Mouse (Mus musculus) adrenal gland, postnatal 25 days (tissue): ENCODE measurements around the gene Hoxb4. TPM values are rescaled to one million over a fixed set of nuclear protein-coding genes. Genes with fewer than 3 reads are reported as not detected.

Experiments
- DNase-seq: peaks from one replicate; pipeline ENCODE4 v3.0.0; 2021; ENCODE audit warnings: mixed read lengths
- total RNA-seq: library from RNA; stranded (reverse); gene quantifications from 2 replicates; pipeline ENCODE4 v1.2.3, GENCODE M21; 2021

Hoxb4 gene
- total RNA-seq, 1 experiment from 2014 or later, result 31.5 TPM

- DNase-seq, result peak; percentile 87
Observed at GRCm38 (mm10) chr11:96298895-96299667, 19.0 kb upstream of the Hoxb4 start.

DNA sequence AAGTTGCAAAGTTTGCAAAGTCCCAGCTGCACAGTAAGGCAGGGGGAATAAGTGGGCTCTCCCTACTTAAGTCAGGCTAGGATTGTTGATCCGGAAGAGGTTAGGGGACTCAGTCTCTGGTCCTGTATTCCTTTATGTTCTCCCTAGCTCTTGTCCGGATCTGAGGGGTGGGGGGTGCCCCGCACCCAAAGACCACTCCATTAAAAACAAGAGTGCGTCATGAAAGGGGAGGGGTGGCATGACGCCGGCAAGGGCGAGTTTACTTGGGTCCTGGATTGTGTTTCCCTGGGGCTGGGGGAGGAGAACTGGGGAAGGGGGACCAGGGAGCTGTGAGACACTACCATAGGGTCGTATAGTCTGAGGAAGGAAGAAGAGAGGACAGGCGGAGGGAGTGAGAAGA, 18.3 kb upstream of the Hoxb4 start:
- DNase-seq, result no peak

DNA sequence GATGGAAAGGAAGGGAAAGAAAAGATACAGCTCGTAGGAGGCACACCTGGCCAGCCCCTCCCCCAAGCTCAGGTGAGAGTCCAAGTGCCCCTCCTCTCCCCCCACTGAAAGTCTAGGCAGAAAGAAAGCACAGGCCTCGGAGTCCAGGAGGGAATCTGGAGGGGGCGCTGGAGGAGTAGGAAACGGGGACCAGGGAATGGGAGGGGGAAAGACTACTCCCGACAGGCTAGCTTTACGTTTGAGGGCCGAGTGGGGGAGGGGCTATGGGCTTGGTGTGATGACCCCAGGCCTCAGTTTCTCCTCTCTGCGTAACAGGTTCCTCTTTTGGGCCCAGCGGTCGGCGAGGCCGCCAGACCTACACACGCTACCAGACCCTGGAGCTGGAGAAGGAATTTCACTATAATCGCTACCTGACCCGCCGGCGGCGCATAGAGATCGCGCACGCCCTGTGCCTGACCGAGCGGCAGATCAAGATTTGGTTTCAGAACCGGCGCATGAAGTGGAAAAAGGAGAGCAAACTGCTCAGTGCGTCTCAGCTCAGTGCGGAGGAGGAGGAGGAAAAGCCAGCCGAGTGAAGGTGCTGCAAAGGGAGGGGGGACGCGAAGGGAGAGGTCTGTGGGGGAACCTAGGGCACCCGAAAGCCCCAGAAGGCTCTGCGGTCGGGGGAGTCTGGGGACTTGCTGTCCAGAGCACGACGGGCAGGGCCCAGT, 17.6 kb upstream of the Hoxb4 start:
- no peak for DNase-seq

DNA sequence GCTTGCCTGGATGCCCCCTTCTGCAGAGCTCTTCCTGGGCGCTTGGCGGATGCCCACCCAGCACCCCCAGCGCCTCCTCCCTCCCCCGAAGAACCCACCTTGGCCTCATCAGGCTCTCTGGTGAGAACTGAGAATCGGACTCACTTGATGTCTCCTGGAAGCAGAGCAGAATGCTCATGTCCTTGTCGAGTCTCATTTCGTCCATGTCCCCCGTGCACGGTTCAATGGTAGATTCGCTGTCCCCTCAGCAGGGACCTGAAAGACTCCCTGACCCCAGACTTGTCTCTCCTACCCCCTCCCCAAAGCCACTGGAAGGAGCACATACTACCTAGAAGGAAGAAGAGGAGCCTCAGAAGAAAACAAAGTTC, 17.0 kb upstream of the Hoxb4 start:
- no peak for DNase-seq

DNA sequence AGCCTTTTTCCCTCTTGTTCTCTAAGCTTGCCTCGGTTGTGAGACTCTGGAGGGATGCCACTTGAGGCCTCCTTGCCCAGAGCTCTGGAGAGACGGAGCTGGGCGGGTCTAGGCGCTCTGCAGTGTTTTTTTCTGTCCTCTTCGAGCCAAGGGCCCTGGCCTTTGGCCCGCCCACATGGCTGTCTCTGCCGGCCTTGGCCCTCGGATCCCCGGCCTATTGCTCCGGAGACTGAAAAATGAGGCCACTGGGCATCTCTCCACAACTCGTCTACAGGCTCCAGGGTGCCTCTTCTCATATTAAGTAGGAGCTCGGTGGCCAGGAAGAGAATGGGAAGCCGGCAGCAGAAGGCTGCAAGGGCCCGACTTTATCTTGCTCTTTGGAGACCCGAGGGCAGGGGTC, 16.2 kb upstream of the Hoxb4 start:
- DNase-seq, result peak; percentile 83

DNA sequence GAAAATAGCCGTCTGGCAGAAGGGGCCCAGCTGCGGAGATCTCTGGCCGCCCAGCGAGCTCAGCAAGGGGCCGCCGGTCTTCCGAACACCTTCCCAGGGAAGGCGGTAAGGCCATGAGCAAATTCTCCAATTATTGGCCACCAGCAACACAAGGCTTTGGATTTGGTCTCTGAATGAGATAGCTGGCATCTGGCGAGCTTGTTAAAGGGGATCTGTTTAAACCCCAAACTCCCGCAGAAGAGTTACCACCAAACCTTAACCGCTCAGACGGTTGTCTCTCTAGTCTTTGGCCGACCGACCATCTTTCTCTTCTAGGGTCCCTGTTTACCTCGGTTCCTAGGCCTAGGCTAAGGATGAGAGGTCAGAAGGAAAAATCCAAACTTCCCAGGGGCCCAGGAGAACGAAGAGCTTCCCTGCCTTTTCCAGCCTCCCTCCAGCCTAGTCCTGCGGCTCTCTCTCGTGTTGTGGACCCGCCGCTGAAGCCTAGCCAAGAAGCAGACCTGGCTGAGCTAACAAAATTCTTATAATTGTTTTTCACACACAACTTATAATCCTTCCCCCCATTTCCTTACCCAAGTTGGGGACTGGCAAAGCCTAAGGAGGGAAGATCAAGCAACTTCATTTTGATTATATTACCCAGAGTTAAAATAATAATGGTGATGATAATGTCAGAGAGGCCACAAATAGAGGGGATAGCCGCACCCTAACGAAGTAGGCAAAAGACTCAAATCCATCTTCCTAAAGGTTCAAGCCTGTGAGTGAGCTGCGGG, 15.5 kb upstream of the Hoxb4 start:
- DNase-seq, result no peak

DNA sequence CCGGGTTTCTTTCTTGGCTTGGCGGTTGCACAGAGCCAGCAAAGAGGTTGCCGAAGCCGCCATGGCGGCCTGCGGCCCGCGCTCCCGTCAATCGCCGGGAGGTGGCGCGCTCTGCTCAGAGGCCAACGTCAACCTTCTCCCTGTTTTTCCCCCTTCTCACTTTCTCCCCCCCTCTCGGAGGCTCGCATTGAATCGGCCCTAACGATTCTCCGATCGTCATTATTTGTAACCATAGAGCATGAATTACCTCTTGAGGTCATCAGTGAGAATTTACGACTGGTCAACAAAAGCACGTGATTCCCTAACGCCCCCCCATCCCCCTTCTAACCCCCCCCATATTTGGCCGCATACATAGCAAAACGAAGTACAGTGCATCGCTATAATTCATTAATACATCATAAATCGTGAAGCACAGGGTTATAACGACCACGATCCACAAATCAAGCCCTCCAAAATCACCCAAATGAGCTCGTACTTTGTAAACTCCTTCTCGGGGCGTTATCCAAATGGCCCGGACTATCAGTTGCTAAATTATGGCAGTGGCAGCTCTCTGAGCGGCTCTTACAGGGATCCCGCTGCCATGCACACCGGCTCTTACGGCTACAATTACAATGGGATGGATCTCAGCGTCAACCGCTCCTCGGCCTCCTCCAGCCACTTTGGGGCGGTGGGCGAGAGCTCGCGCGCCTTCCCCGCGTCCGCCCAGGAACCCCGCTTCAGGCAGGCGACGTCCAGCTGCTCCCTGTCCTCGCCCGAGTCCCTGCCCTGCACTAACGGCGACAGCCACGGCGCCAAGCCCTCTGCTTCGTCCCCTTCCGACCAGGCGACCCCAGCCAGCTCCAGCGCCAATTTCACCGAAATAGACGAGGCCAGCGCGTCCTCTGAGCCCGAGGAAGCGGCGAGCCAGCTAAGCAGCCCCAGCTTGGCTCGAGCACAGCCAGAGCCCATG, 14.6 kb upstream of the Hoxb4 start, which contains the start of gene Hoxb5:
Gene Hoxb5 (plus strand): TSS at position 186 of the 949 bp plus-strand sequence.
- DNase-seq, result peak; percentile 88

- no peak for DNase-seq
Observed at GRCm38 (mm10) chr11:96304381-96305195, 13.5 kb upstream of the Hoxb4 start.

DNA sequence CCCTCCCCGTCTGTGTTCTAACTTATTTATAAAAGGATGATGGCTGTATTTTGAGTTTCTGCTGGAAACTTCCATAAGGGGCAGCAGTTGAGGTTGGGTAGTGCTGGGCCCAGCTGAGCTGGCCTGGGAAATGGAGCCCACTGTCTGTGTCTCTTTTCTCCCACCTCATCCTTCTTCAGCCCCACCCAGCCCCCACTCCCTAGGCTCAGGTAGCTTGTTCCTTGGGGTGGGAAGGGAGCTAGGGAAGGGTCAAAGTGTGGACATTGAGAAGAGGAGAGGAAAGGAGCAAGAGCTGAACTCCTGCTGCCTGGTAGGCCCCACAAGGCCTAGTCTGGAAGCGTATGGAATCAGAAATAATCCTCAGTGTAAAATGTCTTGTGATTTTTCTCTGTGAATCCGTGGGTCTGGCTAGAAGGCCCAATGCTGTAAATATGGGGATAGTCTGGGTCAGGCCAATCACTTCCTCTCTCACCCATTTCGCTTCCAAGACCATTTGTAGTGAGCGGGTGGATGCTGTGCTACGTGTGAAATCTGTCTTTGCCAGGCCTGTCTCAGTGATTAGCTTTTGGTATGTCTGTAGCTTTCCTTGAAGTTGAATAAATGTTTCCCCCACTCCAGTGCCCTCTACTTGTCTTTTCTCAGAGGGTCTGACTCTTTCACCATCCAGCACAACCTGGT, 12.4 kb upstream of the Hoxb4 start:
- DNase-seq, result no peak

DNA sequence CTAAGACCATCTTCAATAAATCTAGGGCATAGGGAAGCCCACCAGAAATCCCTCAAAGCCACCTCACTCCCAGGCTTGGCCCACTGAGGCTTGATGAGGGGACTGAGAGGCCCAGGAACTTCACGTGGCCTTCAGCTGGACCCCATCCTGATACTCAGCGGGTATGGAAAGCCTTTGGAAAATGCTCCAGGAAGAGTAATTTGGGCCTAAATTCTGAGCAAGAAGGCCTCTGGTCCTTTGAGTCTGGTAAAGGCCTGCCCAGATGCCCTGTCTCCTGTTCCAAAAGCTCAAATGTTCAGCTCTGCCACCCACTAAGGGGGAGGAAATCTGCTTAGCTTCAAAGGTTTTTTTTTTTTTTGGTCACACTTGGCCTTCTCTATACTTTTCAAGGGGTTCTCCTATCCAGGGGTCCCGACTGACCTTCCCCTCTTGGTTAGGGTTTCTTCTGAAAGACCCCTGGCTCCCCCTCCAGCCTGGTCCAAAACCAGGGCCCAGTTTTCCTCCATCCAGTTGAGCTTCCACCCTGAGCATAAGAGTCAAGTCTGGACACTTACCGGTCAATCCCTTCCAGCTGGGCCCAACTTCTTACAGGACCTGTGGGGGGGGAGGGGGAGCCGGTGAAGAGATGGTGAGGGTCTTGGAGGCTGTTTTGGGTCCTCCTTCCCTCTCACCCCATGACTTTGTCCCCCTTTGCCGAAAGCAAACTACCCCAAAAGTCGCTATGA, 11.7 kb upstream of the Hoxb4 start:
- no peak for DNase-seq

DNA sequence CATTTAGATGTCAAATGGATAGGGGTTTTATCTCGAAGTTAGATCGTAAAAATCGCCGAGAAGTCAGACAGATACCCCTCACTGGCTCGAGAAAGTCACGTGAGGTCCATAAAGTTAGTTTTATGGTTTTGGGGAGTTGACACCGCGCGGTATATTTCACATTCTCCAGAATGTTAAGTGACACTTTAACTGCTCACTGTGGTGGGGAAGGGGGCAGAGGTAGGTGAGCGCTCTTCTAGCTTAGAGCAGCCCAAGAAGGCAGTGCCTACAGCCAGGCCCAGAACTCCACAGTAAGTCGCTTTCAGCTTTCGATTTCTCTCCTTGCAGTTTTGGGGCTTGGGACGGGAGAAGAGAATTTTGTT, 11.2 kb upstream of the Hoxb4 start:
- no peak for DNase-seq

GRCm38 (mm10) chr11:96308763-96309162, 9.3 kb upstream of the Hoxb4 start:
- no peak for DNase-seq

GRCm38 (mm10) chr11:96309288-96309687, 8.8 kb upstream of the Hoxb4 start:
- no peak for DNase-seq

DNA sequence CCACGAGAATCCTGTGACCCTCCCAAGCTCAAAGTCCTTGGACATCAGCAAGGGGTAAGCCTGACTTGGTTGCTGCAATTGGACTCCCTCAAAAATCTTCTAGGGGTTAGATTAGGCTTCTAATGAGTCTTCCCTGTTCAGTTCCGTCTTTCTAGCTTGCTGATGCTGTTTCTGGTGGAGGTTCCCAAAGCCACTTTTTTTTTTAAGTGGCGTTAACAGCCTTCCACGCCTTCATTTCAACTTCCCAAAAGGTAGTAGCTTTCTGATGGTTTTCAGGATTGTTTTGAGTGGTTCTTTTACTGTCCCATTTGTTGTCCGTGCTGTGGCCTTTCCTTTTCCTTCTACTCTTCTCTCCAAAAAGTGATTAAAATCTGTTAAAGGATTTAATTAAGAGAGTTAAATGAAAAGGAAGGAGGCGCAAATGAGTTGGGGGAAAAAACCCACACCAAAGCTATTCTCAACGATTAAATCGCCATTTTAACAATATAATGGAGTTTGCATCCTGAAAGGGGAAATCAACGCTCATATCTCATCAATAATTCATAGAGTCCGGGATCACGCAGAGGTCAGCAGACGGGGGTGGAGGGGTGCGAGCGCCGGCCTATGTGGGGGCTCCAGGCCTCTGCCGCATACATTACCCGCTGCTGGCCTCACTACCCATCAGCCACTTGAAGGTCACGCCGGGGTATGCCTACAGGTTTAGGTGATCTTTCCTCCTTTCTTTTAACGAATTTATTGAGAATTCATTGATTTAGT, 7.7 kb upstream of the Hoxb4 start:
- no peak for DNase-seq

DNA sequence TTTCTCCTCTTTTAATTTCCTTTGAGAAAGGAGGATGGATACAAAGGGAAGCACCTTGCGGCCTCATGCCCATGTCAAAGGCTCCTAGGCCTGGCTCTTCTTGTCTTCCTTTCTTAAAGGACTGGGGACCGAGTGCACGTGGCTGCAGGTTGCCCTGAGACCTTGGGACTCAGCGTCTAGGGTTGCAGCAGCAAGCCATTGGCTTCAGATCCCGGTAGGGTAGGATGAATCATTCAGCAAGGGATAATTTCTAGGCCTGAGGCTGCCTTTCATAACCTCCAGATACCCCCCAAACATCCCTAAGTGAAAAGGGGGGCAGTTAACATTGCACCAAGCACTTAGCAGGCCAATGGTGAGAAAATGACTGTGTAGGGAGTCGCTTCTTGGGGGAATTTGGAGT, 7.0 kb upstream of the Hoxb4 start:
- DNase-seq, result no peak

- DNase-seq, result peak; percentile 69
Observed at GRCm38 (mm10) chr11:96311520-96312417, 6.3 kb upstream of the Hoxb4 start.

- DNase-seq, result no peak
Observed at GRCm38 (mm10) chr11:96313134-96313533, 4.9 kb upstream of the Hoxb4 start.
